Mouse (Mus musculus) ES-Bruce4 (cell line): Measurements from ENCODE around the gene Tmem150b.

ENCODE experiments used
- CTCF ChIP-seq: IDR thresholded peaks from one replicate; pipeline ENCODE4 v1.8.1; 2011; ENCODE audit warnings: low read depth, low read length
- EP300 ChIP-seq: IDR thresholded peaks from 2 replicates; pipeline ENCODE4 v1.6.1; 2011; ENCODE audit warnings: low read depth, low read length; ENCODE audit not compliant: insufficient read depth
- POLR2A ChIP-seq: IDR thresholded peaks from one replicate; pipeline ENCODE4 v1.8.1; 2011; ENCODE audit warnings: low read length; ENCODE audit not compliant: insufficient read depth

- TF ChIP-seq EP300 (no peak), POLR2A (no peak), CTCF (no peak)
These were observed 65.1 kb downstream of the Tmem150b start for GRCm38 (mm10) chr7:4659911-4660443.
